In the genomic region with DNA sequence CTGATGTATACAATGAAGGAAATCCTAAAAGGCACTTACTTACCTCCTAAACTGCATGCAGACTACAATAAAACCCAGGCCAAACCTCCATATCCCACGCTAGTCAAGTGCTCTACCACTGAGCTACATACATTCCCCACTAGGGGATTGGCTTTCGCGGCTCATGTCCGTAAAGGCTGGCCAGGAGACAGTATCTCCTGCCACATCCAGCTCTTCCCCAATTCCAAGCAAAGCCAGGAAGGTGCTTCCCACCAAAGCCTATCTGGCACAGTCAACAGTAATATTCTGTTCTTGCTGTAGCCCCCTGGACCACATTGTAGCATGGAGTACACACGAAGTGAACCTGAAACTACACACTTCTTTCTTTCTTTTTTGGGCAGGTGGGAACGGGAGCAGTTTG, we compare ENCODE assay signal across 7 mouse cellular contexts. TPM values are rescaled to one million over a fixed set of nuclear protein-coding genes. Genes with fewer than 3 reads are reported as not detected.
A peak's percentile ranks its signal among the peaks of the same experiment; 100 is the strongest.
DNase-seq lines count a peak whose midpoint lies in the region; ATAC-seq lines count a peak whose summit lies in the region.

No protein-coding gene starts in this region.

- intact Hi-C loops in gastrocnemius, postnatal 14 days (cut with DNase I; ENCODE audit: low total_unique reads), result no loop called here

- H3K27ac ChIP-seq in neural tube, embryonic 11.5 days (ENCODE audit: low read depth, low read length), result no peak overlapping the region
- no peak overlapping the region for H3K27ac ChIP-seq in forebrain, embryonic 10.5 days
- H3K27ac ChIP-seq in limb, embryonic 15.5 days, result 0 out of 2 replicates have a peak overlapping the region, but pooled peaks have one; percentile 77

- ATAC-seq in neural tube, embryonic 11.5 days (ENCODE audit: insufficient read depth, low FRiP score, low TSS enrichment), result no peak
- no peak for ATAC-seq in limb, embryonic 15.5 days (ENCODE audit: insufficient number of reproducible peaks, low FRiP score, low TSS enrichment, low read depth)

- H3K4me2 ChIP-seq in neural tube, embryonic 11.5 days (ENCODE audit: low read depth), result peak overlapping the region; percentile 98
- H3K4me2 ChIP-seq in limb, embryonic 15.5 days, result peak overlapping the region; percentile 94

- H3K4me1 ChIP-seq in neural tube, embryonic 11.5 days (ENCODE audit: control insufficient read depth, insufficient read depth, low read length), result peaks cover 5% of the 10 kb centered on the region; the same call in 1 of the 2 replicates
- H3K4me1 ChIP-seq in forebrain, embryonic 10.5 days, result peaks cover 34% of the 10 kb centered on the region
- H3K4me1 ChIP-seq in limb, embryonic 15.5 days, result peaks cover 30% of the 10 kb centered on the region

- 21% methylated on average over 6 of the region's 6 CpGs for WGBS in neural tube, embryonic 11.5 days
- 22% methylated on average over 6 of the region's 6 CpGs for WGBS in forebrain, embryonic 10.5 days
- WGBS in limb, embryonic 15.5 days, result 18% methylated on average over 6 of the region's 6 CpGs

- peak overlapping the region; percentile 85 for H3K4me3 ChIP-seq in neural tube, embryonic 11.5 days (ENCODE audit: low read depth, low read length)
- H3K4me3 ChIP-seq in forebrain, embryonic 10.5 days, result peak overlapping the region; percentile 95
- H3K4me3 ChIP-seq in limb, embryonic 15.5 days, result peak overlapping the region; percentile 67

- H3K9me3 ChIP-seq in neural tube, embryonic 11.5 days (ENCODE audit: control insufficient read depth, low read length), result no peaks in the 10 kb centered on the region
- H3K9me3 ChIP-seq in forebrain, embryonic 10.5 days, result no peaks in the 10 kb centered on the region
- no peaks in the 10 kb centered on the region for H3K9me3 ChIP-seq in limb, embryonic 15.5 days

- peaks cover 1% of the 10 kb centered on the region; the same call in 1 of the 2 replicates for H3K36me3 ChIP-seq in neural tube, embryonic 11.5 days (ENCODE audit: control insufficient read depth, insufficient read depth, low read length)
- H3K36me3 ChIP-seq in forebrain, embryonic 10.5 days (replicated peaks), result peaks cover 24% of the 10 kb centered on the region
- peaks cover 24% of the 10 kb centered on the region for H3K36me3 ChIP-seq in limb, embryonic 15.5 days

- 0 out of 2 replicates have a peak, but pooled peaks cover 2% of the 10 kb centered on the region for H3K27me3 ChIP-seq in neural tube, embryonic 11.5 days (ENCODE audit: control insufficient read depth, insufficient read depth, low read length)
- peaks cover 20% of the 10 kb centered on the region for H3K27me3 ChIP-seq in forebrain, embryonic 10.5 days (ENCODE audit: poor library complexity, severe bottlenecking)
- H3K27me3 ChIP-seq in limb, embryonic 15.5 days, result no peaks in the 10 kb centered on the region

- peak overlapping the region; percentile 88 for H3K9ac ChIP-seq in neural tube, embryonic 11.5 days (ENCODE audit: low read length)
- peak overlapping the region; percentile 88 for H3K9ac ChIP-seq in limb, embryonic 15.5 days

- no peak for DNase-seq in neural tube, embryonic 11.5 days (ENCODE audit: low spot score)
- DNase-seq in neural tube, embryonic 10.5 days (ENCODE audit: extremely low spot score, low spot score), result no peak
- no peak for DNase-seq in forebrain, embryonic 10.5 days (ENCODE audit: extremely low spot score, low spot score)
- no peak for DNase-seq in adrenal gland, postnatal 14 days
- DNase-seq in adrenal gland, postnatal 4 days (ENCODE audit: low spot score in 2 of 2), result no peak
- no peak for DNase-seq in gastrocnemius, postnatal 14 days

RNA-seq across cellular contexts. Expression of a gene that starts 0.9 kb away (rescaled TPM):
- 12.8 and 13.2 TPM in 2 replicates for polyA plus RNA-seq in neural tube, embryonic 11.5 days (2014; fragmentation: Nextera tagmentation; extraction: Ambion mirVana)
- 13.6 and 14.7 TPM in 2 replicates for polyA plus RNA-seq in forebrain, embryonic 10.5 days (2016; fragmentation: Nextera tagmentation; extraction: Ambion mirVana)
- 16.7 and 18.2 TPM in 2 replicates for polyA plus RNA-seq in limb, embryonic 15.5 days (2015; fragmentation: Nextera tagmentation; extraction: Ambion mirVana)
- 7.5 and 10.0 TPM in 2 replicates for total RNA-seq in adrenal gland, postnatal 14 days (2021)
- total RNA-seq in adrenal gland, postnatal 4 days (2021), result 10 to 100 TPM in 1 of 2 experiments, 1 to 10 TPM in 1; 9.8 to 10.6 TPM
- total RNA-seq in gastrocnemius, postnatal 14 days (2021), result 1 to 10 TPM; 6.0 to 6.4 TPM

RNA-seq across cellular contexts. Expression of a gene that starts 0.9 kb away (rescaled TPM):
- polyA plus RNA-seq in neural tube, embryonic 11.5 days (2014; fragmentation: Nextera tagmentation; extraction: Ambion mirVana), result 73.1 and 73.8 TPM in 2 replicates
- polyA plus RNA-seq in forebrain, embryonic 10.5 days (2016; fragmentation: Nextera tagmentation; extraction: Ambion mirVana), result 117 and 120 TPM in 2 replicates
- 82.9 and 85.8 TPM in 2 replicates for polyA plus RNA-seq in limb, embryonic 15.5 days (2015; fragmentation: Nextera tagmentation; extraction: Ambion mirVana)
- 61.0 and 62.5 TPM in 2 replicates for total RNA-seq in adrenal gland, postnatal 14 days (2021)
- total RNA-seq in adrenal gland, postnatal 4 days (2021), result 10 to 100 TPM; 63.6 to 67.5 TPM
- total RNA-seq in gastrocnemius, postnatal 14 days (2021), result 10 to 100 TPM; 34.2 to 37.4 TPM

RNA-seq across cellular contexts. Expression of a gene that starts 42.7 kb away (rescaled TPM):
- polyA plus RNA-seq in neural tube, embryonic 11.5 days (2014; fragmentation: Nextera tagmentation; extraction: Ambion mirVana), result 125 and 128 TPM in 2 replicates
- polyA plus RNA-seq in forebrain, embryonic 10.5 days (2016; fragmentation: Nextera tagmentation; extraction: Ambion mirVana), result 186 and 195 TPM in 2 replicates
- 93.3 and 98.9 TPM in 2 replicates for polyA plus RNA-seq in limb, embryonic 15.5 days (2015; fragmentation: Nextera tagmentation; extraction: Ambion mirVana)
- total RNA-seq in adrenal gland, postnatal 14 days (2021), result 55.0 and 64.9 TPM in 2 replicates
- 10 to 100 TPM; 71.0 to 71.8 TPM for total RNA-seq in adrenal gland, postnatal 4 days (2021)
- total RNA-seq in gastrocnemius, postnatal 14 days (2021), result 10 to 100 TPM; 32.3 to 43.5 TPM

RNA-seq across cellular contexts. Expression of a gene that starts 42.7 kb away (rescaled TPM):
- polyA plus RNA-seq in neural tube, embryonic 11.5 days (2014; fragmentation: Nextera tagmentation; extraction: Ambion mirVana), result 24.3 and 26.0 TPM in 2 replicates
- 33.4 and 36.2 TPM in 2 replicates for polyA plus RNA-seq in forebrain, embryonic 10.5 days (2016; fragmentation: Nextera tagmentation; extraction: Ambion mirVana)
- 24.5 and 24.9 TPM in 2 replicates for polyA plus RNA-seq in limb, embryonic 15.5 days (2015; fragmentation: Nextera tagmentation; extraction: Ambion mirVana)
- 41.2 and 43.1 TPM in 2 replicates for total RNA-seq in adrenal gland, postnatal 14 days (2021)
- 10 to 100 TPM; 53.9 to 58.1 TPM for total RNA-seq in adrenal gland, postnatal 4 days (2021)
- total RNA-seq in gastrocnemius, postnatal 14 days (2021), result 10 to 100 TPM; 24.9 to 26.7 TPM

RNA-seq across cellular contexts. Expression of a gene that starts 42.8 kb away (rescaled TPM):
- 84.7 and 92.1 TPM in 2 replicates for polyA plus RNA-seq in neural tube, embryonic 11.5 days (2014; fragmentation: Nextera tagmentation; extraction: Ambion mirVana)
- polyA plus RNA-seq in forebrain, embryonic 10.5 days (2016; fragmentation: Nextera tagmentation; extraction: Ambion mirVana), result 57.4 and 63.4 TPM in 2 replicates
- 64.7 and 67.5 TPM in 2 replicates for polyA plus RNA-seq in limb, embryonic 15.5 days (2015; fragmentation: Nextera tagmentation; extraction: Ambion mirVana)
- total RNA-seq in adrenal gland, postnatal 14 days (2021), result 124 and 133 TPM in 2 replicates
- total RNA-seq in adrenal gland, postnatal 4 days (2021), result 100 to 1,000 TPM; 114 to 124 TPM
- total RNA-seq in gastrocnemius, postnatal 14 days (2021), result 10 to 100 TPM; 71.7 to 73.6 TPM
